Mouse (Mus musculus): Measurements from ENCODE around the gene Olfr1351. TPM values are rescaled to one million over a fixed set of nuclear protein-coding genes. Genes with fewer than 3 reads are reported as not detected.

Gene Olfr1351
- not detected in 2 replicates for polyA plus RNA-seq (2012; ENCODE audit: low replicate concordance)

GRCm38 (mm10) chr10:79012172-79012571 lies at the start of gene Olfr1351:
TSS of gene Olfr1351 (plus strand) at chr10:79012472.

DNA sequence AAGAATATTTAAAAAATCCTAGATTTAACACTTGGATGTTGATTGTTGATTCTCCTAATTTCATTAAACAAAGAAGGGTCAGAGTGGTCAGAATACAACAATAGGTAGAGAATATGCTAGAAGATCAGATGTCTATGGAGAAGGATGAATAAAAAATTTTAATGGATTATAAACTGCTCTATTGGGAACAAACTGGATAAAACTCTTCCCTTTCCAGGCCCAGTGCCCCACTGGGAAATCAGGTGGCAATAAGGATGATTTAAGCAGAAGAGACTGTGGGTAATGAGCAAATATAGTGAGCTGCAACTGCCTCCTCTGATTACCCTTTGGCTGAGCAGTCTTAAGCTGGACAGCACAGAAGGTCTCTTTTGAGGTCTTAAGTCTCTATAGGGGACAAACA lies 49.3 kb upstream of the Olfr1351 start, which contains the start of gene Olfr1353:
Olfr1353 (plus strand) TSS at position 301 of the 400 bp plus-strand sequence.

DNA sequence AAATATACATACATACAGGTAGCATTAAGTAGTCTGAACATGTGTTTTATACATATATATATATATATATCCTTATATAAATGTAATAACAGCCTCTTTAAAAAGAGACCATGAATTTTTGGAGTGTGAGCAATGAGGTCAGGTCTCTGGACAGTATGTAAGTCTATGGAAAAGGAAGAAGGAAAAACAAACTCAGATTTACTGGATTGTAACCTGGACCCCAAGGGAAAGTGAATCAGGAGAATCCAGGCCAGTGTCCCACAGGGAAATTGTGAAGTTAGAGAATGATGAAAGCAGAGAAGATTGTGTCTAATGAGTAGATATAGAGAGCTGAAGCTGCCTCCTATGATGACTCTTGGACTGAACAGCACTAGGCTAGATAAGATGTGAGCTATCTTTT lies 31.5 kb upstream of the Olfr1351 start, which contains the start of gene Olfr1352:
Olfr1352 (plus strand) TSS at position 301 of the 400 bp plus-strand sequence.

DNA sequence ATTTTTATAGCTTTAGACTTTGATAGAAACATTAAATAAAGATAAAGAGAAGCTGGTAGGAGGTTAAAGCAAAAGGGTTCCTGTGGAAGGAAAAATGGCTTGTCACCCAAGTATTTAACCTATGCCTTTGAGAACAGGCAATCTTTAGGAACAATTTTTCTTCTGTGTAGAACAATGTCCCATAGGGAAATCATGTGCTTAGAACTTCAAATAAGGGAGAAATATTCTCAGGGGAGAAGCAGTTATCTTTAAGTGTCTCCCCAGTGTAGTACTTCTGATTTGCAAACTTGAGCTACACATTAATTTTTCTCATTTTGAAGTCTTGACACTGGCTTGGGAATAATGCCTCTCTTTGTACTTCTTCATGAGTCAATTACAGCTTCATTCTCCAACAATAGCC lies 16.2 kb downstream of the Olfr1351 start, which contains the start of gene Olfr57:
Olfr57 (plus strand) TSS at position 301 of the 400 bp plus-strand sequence.

Other genes with a start within 250 kb of the Olfr1351 start
- not detected in 2 replicates for gene Slc1a6, start 232.0 kb upstream of the Olfr1351 start, polyA plus RNA-seq (2012; ENCODE audit: low replicate concordance)
- not detected in 2 replicates for gene Olfr1356, start 160.3 kb upstream of the Olfr1351 start, polyA plus RNA-seq (2012; ENCODE audit: low replicate concordance)
- gene Olfr1355, start 136.9 kb upstream of the Olfr1351 start, polyA plus RNA-seq (2012; ENCODE audit: low replicate concordance) = not detected in 2 replicates
- not detected in 2 replicates for gene Olfr1354, start 99.3 kb upstream of the Olfr1351 start, polyA plus RNA-seq (2012; ENCODE audit: low replicate concordance)
- gene Olfr8, start 61.8 kb upstream of the Olfr1351 start, polyA plus RNA-seq (2012; ENCODE audit: low replicate concordance) = not detected in 2 replicates
- not detected in 2 replicates for gene Olfr1353, start 49.2 kb upstream of the Olfr1351 start, polyA plus RNA-seq (2012; ENCODE audit: low replicate concordance)
- gene Olfr1352, start 31.4 kb upstream of the Olfr1351 start, polyA plus RNA-seq (2012; ENCODE audit: low replicate concordance) = not detected in 2 replicates
- gene Olfr57, start 16.3 kb downstream of the Olfr1351 start, polyA plus RNA-seq (2012; ENCODE audit: low replicate concordance) = not detected in 2 replicates
- gene 2610008E11Rik, start 85.1 kb downstream of the Olfr1351 start, polyA plus RNA-seq (2012; ENCODE audit: low replicate concordance) = 0.71 and 1.3 TPM in 2 replicates
- gene Vmn2r80, start 136.3 kb downstream of the Olfr1351 start, polyA plus RNA-seq (2012; ENCODE audit: low replicate concordance) = not detected in 2 replicates
- gene Vmn2r81, start 235.2 kb downstream of the Olfr1351 start, polyA plus RNA-seq (2012; ENCODE audit: low replicate concordance) = not detected in 2 replicates